Mouse (Mus musculus) v-Abl transformed pro-B cells (cell line): ENCODE measurements around the gene Hsd17b6.

Experiments used
- in situ Hi-C, 2 experiments: fragments of 400-800 bp; cut with MboI; formaldehyde crosslinking; loops; one replicate each; pipeline ENCODE4 v1.15.1; 2025; ENCODE audit not compliant: unreplicated experiment in 2 of 2

Hsd17b6 gene

GRCm38 (mm10) chr10:127949596-127950130 is 57.7 kb downstream of the Hsd17b6 start:
- in situ Hi-C loops = loop anchor here (5.0 to 25.0 kb wide), 2 partner anchors 58 to 212 kb away; partner anchors contain the start of genes Hsd17b6 (in 1 of the 2) and Zbtb39 (in 1 of the 2)

- in situ Hi-C loops = loop anchor here (5.0 to 25.0 kb wide), 2 partner anchors 62 to 208 kb away; partner anchors contain the start of genes Hsd17b6 (in 1 of the 2) and Zbtb39 (in 1 of the 2)
Measured at GRCm38 (mm10) chr10:127945432-127946064, 61.9 kb downstream of the Hsd17b6 start.
